Mouse (Mus musculus): ENCODE data around the gene Tnpo1. TPM values are rescaled to one million over a fixed set of nuclear protein-coding genes. Genes with fewer than 3 reads are reported as not detected.

Gene Tnpo1
- polyA plus RNA-seq, 1 experiment, result 15.2 TPM

DNA sequence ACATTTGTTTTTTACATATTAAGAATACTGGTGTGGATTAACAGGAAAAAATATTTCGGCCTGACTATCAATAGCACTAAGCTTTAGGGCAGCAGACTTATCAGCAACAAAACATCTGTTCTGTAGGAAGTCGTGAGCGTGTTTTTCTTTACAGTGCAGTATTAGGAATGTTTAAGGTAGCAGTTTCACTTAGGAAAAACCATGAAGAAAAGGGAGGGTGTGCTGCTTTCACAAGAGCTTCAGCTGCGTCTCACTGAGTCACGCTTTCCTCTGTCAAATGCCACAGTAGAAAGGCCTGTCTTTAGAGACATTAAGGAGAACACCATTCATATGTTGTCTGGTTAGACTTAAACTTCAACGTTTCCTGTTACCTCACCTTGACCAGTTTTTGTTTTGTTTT lies 116.0 kb downstream of the Tnpo1 start:
- Histone ChIP-seq H3K4me1 (ENCODE audit: control insufficient read depth, insufficient read depth, insufficient read length) (peaks cover 2% of the 10 kb centered on the region; the same call in 1 of the 2 replicates), H3K36me3 (ENCODE audit: control insufficient read depth, insufficient read depth, low read length) (no peaks in the 10 kb centered on the region), H3K27ac (ENCODE audit: insufficient read depth, low read length) (no peak overlapping the region; the same call in 1 of the 2 replicates), H3K4me3 (ENCODE audit: extremely low read depth, insufficient read depth, insufficient read length) (no peak overlapping the region), H3K27me3 (ENCODE audit: control insufficient read depth, insufficient read depth, low read length) (no peaks in the 10 kb centered on the region)
- 31% methylated on average over 6 of the region's 6 CpGs for WGBS
- no peak for DNase-seq (ENCODE audit: low read depth in 1 of 2, low spot score in 2 of 2)
- no peak for TF ChIP-seq POLR2A (IDR thresholded peaks at IDR 0.05; ENCODE audit: low read depth, low read length)
- no peak for TF ChIP-seq CTCF (IDR thresholded peaks at IDR 0.05; ENCODE audit: extremely low read depth, insufficient read depth, insufficient read length, insufficient replicate concordance)

DNA sequence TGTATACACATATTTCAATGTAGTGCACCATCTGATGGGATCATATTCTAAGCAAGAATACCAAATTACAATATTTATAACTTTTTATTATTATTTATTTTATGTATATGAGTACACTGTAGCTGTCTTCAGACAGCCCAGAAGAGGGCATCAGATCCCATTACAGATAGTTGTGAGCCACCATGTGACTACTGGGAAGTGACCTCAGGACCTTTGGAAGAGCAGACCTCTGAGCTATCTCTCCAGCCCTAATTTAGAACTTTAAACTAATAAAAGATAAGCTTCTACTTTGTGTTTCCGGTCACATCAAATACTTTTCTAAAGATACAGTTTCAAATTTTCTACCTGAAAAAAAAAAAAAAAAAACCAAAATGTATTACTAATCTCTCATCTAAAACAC lies 117.1 kb downstream of the Tnpo1 start:
- H3K27ac ChIP-seq (ENCODE audit: insufficient read depth, low read length), result no peak overlapping the region
- H3K4me1 ChIP-seq (ENCODE audit: control insufficient read depth, insufficient read depth, insufficient read length), result peaks cover 2% of the 10 kb centered on the region; the same call in 1 of the 2 replicates
- H3K27me3 ChIP-seq (ENCODE audit: control insufficient read depth, insufficient read depth, low read length), result no peaks in the 10 kb centered on the region

DNA sequence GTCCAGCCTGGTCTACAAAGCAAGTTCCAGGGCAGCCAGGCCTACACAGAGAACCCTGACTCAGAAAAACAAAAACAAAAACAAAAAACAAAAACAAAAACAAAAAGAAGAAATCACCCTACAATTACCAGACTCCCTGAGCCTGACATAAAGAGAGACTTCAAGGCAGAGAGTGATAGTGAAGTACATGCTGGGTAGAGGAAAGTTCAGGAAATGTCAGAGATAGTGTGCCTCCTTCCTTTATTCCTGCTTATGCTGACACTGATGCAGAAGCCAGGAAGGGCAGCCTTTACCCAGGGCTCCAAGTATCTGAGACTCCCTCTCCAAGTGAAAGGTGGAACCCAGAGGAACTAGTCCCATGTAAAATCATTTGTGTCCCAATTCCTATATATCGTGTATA lies 121.7 kb downstream of the Tnpo1 start:
- Histone ChIP-seq H3K4me3 (ENCODE audit: extremely low read depth, insufficient read depth, insufficient read length) (no peak overlapping the region), H3K4me1 (ENCODE audit: control insufficient read depth, insufficient read depth, insufficient read length) (no peaks in the 10 kb centered on the region; the same call in none of the 2 replicates), H3K27me3 (ENCODE audit: control insufficient read depth, insufficient read depth, low read length) (no peaks in the 10 kb centered on the region), H3K36me3 (ENCODE audit: control insufficient read depth, insufficient read depth, low read length) (peaks cover 11% of the 10 kb centered on the region), H3K27ac (ENCODE audit: insufficient read depth, low read length) (no peak overlapping the region)
- no peak for TF ChIP-seq CTCF (IDR thresholded peaks at IDR 0.05; ENCODE audit: extremely low read depth, insufficient read depth, insufficient read length, insufficient replicate concordance)
- TF ChIP-seq POLR2A (IDR thresholded peaks at IDR 0.05; ENCODE audit: low read depth, low read length), result no peak
- DNase-seq (ENCODE audit: low read depth in 1 of 2, low spot score in 2 of 2), result no peak
- WGBS, result 83% methylated on average over 1 of the region's 1 CpGs

More for the DNA sequence above, 117.1 kb downstream of the Tnpo1 start:
- Histone ChIP-seq H3K4me3 (ENCODE audit: extremely low read depth, insufficient read depth, insufficient read length) (no peak overlapping the region), H3K36me3 (ENCODE audit: control insufficient read depth, insufficient read depth, low read length) (no peaks in the 10 kb centered on the region)
- DNase-seq (ENCODE audit: low read depth in 1 of 2, low spot score in 2 of 2), result no peak
- 88% methylated on average over 1 of the region's 1 CpGs for whole genome bisulfite sequencing
- TF ChIP-seq POLR2A (IDR thresholded peaks at IDR 0.05; ENCODE audit: low read depth, low read length), result no peak
- TF ChIP-seq CTCF (IDR thresholded peaks at IDR 0.05; ENCODE audit: extremely low read depth, insufficient read depth, insufficient read length, insufficient replicate concordance), result no peak

DNA sequence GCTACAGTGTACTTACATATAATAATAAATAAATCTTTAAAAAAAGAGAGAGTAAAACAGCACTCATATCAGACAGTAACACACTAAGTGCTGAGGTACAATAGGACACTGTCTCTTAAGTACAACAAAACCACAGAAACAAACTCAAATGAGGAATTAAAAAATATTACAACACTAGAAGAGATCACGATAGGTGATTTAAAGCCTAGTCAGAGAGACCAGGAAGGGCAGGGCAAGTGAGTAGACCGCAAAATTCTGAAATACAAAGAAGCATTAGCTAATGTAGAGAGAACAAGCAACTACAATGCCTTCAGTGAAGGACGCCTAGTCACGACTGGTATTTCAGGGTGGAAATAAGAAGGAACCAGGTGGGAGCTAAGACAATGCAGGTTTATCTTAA lies 122.5 kb downstream of the Tnpo1 start:
- Histone ChIP-seq H3K27ac (ENCODE audit: insufficient read depth, low read length) (no peak overlapping the region), H3K4me1 (ENCODE audit: control insufficient read depth, insufficient read depth, insufficient read length) (no peaks in the 10 kb centered on the region; the same call in none of the 2 replicates), H3K27me3 (ENCODE audit: control insufficient read depth, insufficient read depth, low read length) (no peaks in the 10 kb centered on the region), H3K4me3 (ENCODE audit: extremely low read depth, insufficient read depth, insufficient read length) (no peak overlapping the region), H3K36me3 (ENCODE audit: control insufficient read depth, insufficient read depth, low read length) (peaks cover 11% of the 10 kb centered on the region)
- WGBS, result 35% methylated on average over 4 of the region's 4 CpGs
- TF ChIP-seq POLR2A (IDR thresholded peaks at IDR 0.05; ENCODE audit: low read depth, low read length) (no peak), CTCF (IDR thresholded peaks at IDR 0.05; ENCODE audit: extremely low read depth, insufficient read depth, insufficient read length, insufficient replicate concordance) (no peak)
- DNase-seq (ENCODE audit: low read depth in 1 of 2, low spot score in 2 of 2), result no peak

DNA sequence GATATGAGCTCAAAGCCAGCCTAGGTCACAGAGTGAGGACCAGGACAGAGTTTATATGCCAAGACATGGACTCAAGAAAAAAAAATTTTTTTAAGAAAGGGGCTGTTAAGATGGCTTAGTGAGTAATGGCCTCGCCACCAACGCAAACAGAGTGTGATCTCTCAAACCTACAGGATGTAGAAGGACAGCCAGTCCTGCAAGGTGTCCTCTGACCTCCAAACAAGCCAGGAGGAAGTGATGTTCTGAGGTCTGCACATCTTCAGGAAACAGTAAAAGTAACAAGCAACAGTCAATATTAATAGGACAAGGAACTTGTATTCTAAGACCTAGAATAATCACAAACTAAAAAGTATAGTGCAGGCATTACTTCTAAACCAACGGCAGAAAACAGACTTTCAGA lies 123.2 kb downstream of the Tnpo1 start:
- 81% methylated on average over 3 of the region's 3 CpGs for WGBS
- H3K36me3 ChIP-seq (ENCODE audit: control insufficient read depth, insufficient read depth, low read length), result peaks cover 11% of the 10 kb centered on the region
- H3K4me1 ChIP-seq (ENCODE audit: control insufficient read depth, insufficient read depth, insufficient read length), result no peaks in the 10 kb centered on the region; the same call in 1 of the 2 replicates
- DNase-seq (ENCODE audit: low read depth in 1 of 2, low spot score in 2 of 2), result no peak
- no peak overlapping the region for H3K4me3 ChIP-seq (ENCODE audit: extremely low read depth, insufficient read depth, insufficient read length)
- TF ChIP-seq CTCF (IDR thresholded peaks at IDR 0.05; ENCODE audit: extremely low read depth, insufficient read depth, insufficient read length, insufficient replicate concordance), result no peak
- no peak for TF ChIP-seq POLR2A (IDR thresholded peaks at IDR 0.05; ENCODE audit: low read depth, low read length)
- H3K27ac ChIP-seq (ENCODE audit: insufficient read depth, low read length), result no peak overlapping the region
- H3K27me3 ChIP-seq (ENCODE audit: control insufficient read depth, insufficient read depth, low read length), result no peaks in the 10 kb centered on the region

DNA sequence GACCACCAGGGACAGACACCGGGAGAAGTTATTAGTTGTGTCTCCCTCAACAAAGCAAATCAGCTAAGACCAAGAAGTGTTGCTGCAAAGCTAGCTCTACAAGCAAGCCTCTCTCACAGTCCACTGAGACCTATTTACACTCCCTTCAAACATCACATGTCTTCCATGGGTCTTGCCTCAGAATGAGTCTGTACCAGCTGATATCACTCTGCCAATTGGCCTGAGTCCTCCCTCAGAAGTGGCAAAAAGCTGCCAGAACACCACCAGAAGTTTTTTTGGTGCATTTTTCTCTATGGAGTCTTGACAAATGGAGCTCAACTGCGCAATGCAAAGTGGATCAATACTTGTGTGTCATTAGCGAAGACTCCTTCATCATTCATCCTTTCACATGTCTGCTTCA lies 130.7 kb downstream of the Tnpo1 start:
- no peak for DNase-seq (ENCODE audit: low read depth in 1 of 2, low spot score in 2 of 2)
- Histone ChIP-seq H3K27me3 (ENCODE audit: control insufficient read depth, insufficient read depth, low read length) (no peaks in the 10 kb centered on the region), H3K4me3 (ENCODE audit: extremely low read depth, insufficient read depth, insufficient read length) (no peak overlapping the region), H3K27ac (ENCODE audit: insufficient read depth, low read length) (no peak overlapping the region), H3K4me1 (ENCODE audit: control insufficient read depth, insufficient read depth, insufficient read length) (no peaks in the 10 kb centered on the region; the same call in 1 of the 2 replicates), H3K36me3 (ENCODE audit: control insufficient read depth, insufficient read depth, low read length) (peaks cover 13% of the 10 kb centered on the region)
- 96% methylated on average over 3 of the region's 3 CpGs for WGBS
- no peak for TF ChIP-seq POLR2A (IDR thresholded peaks at IDR 0.05; ENCODE audit: low read depth, low read length)
- no peak for TF ChIP-seq CTCF (IDR thresholded peaks at IDR 0.05; ENCODE audit: extremely low read depth, insufficient read depth, insufficient read length, insufficient replicate concordance)

DNA sequence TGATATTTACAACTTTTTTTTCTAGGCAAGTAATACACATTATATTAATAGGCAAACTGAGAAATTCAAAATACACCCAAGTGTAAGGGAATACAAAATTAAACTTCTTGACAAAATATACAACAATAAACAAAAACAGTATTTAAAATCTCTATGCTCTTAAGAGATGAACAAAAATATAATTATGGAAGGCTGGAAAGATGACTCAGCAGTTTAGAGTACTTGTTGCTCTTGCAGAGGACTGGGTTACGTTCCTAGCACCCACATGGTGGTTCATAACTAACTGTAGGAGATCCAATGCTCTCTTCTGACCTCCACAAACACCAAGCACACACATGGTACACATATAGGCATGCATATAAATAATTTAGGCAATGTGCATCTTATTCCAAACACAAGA lies 133.3 kb downstream of the Tnpo1 start:
- Histone ChIP-seq H3K4me3 (ENCODE audit: extremely low read depth, insufficient read depth, insufficient read length) (no peak overlapping the region), H3K4me1 (ENCODE audit: control insufficient read depth, insufficient read depth, insufficient read length) (no peaks in the 10 kb centered on the region; the same call in 1 of the 2 replicates), H3K27me3 (ENCODE audit: control insufficient read depth, insufficient read depth, low read length) (no peaks in the 10 kb centered on the region), H3K36me3 (ENCODE audit: control insufficient read depth, insufficient read depth, low read length) (peaks cover 13% of the 10 kb centered on the region), H3K27ac (ENCODE audit: insufficient read depth, low read length) (no peak overlapping the region)
- 96% methylated on average over 1 of the region's 1 CpGs for WGBS
- TF ChIP-seq POLR2A (IDR thresholded peaks at IDR 0.05; ENCODE audit: low read depth, low read length) (no peak), CTCF (IDR thresholded peaks at IDR 0.05; ENCODE audit: extremely low read depth, insufficient read depth, insufficient read length, insufficient replicate concordance) (no peak)
- no peak for DNase-seq (ENCODE audit: low read depth in 1 of 2, low spot score in 2 of 2)
